Mouse (Mus musculus) left cerebral cortex, postnatal 36 days (tissue): ENCODE data around the gene Ergic1. TPM values are rescaled to one million over a fixed set of nuclear protein-coding genes. Genes with fewer than 3 reads are reported as not detected.
A peak's percentile ranks its signal among the peaks of the same experiment; 100 is the strongest.

Experiments used
- DNase-seq, 2 experiments: peaks; one replicate each; pipeline ENCODE4 v3.0.0; 2021 to 2022; ENCODE audit warnings: low spot score in 2 of 2, mixed read lengths in 1 of 2
- intact Hi-C: fragments of 180-260 bp; cut with DNase I; formaldehyde crosslinking; loops from one replicate; pipeline ENCODE4 v1.15.1; 2025
- total RNA-seq, 2 experiments: library from RNA; stranded (reverse); gene quantifications; 2 replicates each; pipeline ENCODE4 v1.2.3; 2021

Gene Ergic1
- total RNA-seq, 2 experiments from 2014 or later: 154 TPM

- DNase-seq: no peak
- intact Hi-C loops: loop anchor here (5.0 kb wide), 1 partner anchor 454 kb away; the partner anchor contains the start of gene Uqcc2
These were observed 116.7 kb downstream of the Ergic1 start for GRCm38 (mm10) chr17:26677711-26678637.

- intact Hi-C loops: no loop called here
These were observed 120.0 kb downstream of the Ergic1 start for GRCm38 (mm10) chr17:26681276-26681675.

GRCm38 (mm10) chr17:26686334-26687000, 125.2 kb downstream of the Ergic1 start:
- intact Hi-C loops: no loop called here

More at GRCm38 (mm10) chr17:26681276-26681675, 120.0 kb downstream of the Ergic1 start:
- no peak for DNase-seq

GRCm38 (mm10) chr17:26688795-26689735, 127.8 kb downstream of the Ergic1 start:
- intact Hi-C loops: no loop called here
- DNase-seq: no peak

More at GRCm38 (mm10) chr17:26686334-26687000, 125.2 kb downstream of the Ergic1 start:
- DNase-seq: no peak

GRCm38 (mm10) chr17:26689810-26690209, 128.5 kb downstream of the Ergic1 start:
- intact Hi-C loops: no loop called here
- DNase-seq: no peak

GRCm38 (mm10) chr17:26690236-26690635, 128.9 kb downstream of the Ergic1 start:
- no peak for DNase-seq
- intact Hi-C loops: no loop called here

- no peak for DNase-seq
- intact Hi-C loops: no loop called here
These were observed 129.8 kb downstream of the Ergic1 start for GRCm38 (mm10) chr17:26691110-26691509.

- intact Hi-C loops: no loop called here
- peak in 1 of 2 experiments; percentile 62 for DNase-seq
These were observed 132.1 kb downstream of the Ergic1 start for GRCm38 (mm10) chr17:26693424-26693823.

- DNase-seq: no peak
- intact Hi-C loops: no loop called here
These were observed 132.9 kb downstream of the Ergic1 start for GRCm38 (mm10) chr17:26694171-26694570.

GRCm38 (mm10) chr17:26695193-26695592, 133.9 kb downstream of the Ergic1 start:
- intact Hi-C loops: no loop called here
- no peak for DNase-seq

- intact Hi-C loops: no loop called here
- no peak for DNase-seq
These were observed 137.6 kb downstream of the Ergic1 start for GRCm38 (mm10) chr17:26698846-26699245.

- DNase-seq: no peak
- intact Hi-C loops: no loop called here
These were observed 138.7 kb downstream of the Ergic1 start for GRCm38 (mm10) chr17:26699819-26700616.

- no peak for DNase-seq
- intact Hi-C loops: no loop called here
These were observed 140.3 kb downstream of the Ergic1 start for GRCm38 (mm10) chr17:26701565-26701964.

GRCm38 (mm10) chr17:26702621-26703020, 141.3 kb downstream of the Ergic1 start:
- intact Hi-C loops: no loop called here
- DNase-seq: no peak

- intact Hi-C loops: no loop called here
- no peak for DNase-seq
These were observed 142.4 kb downstream of the Ergic1 start for GRCm38 (mm10) chr17:26703671-26704070.

- DNase-seq: no peak
- intact Hi-C loops: no loop called here
These were observed 144.4 kb downstream of the Ergic1 start for GRCm38 (mm10) chr17:26705463-26706359.
